8 mouse cellular contexts compared by ENCODE assay signal in the genomic region with DNA sequence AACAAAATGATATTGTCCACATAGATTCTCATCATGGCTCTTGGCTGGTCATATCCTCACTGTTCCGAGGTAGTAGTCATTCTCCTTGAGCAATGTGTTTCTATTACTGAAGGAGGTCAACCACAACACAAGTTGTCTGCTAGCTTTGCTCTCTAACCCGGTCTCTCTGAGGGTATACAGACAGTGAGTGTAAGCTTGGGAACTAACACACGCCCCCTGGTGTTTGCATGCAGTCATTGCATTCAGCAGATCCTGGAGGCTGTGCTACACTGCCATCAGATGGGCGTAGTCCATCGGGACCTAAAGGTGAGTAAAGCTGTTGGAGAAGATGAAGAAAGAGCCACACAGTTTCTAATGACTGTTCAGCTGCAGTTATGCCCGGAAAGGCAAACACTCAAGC.
DNase-seq lines count a peak whose midpoint lies in the region; ATAC-seq lines count a peak whose summit lies in the region.

No protein-coding gene starts in this region.

- peak; percentile 96 for ATAC-seq in common myeloid progenitor, adult 5-6 weeks (replicated peaks; ENCODE audit: low read depth, poor library complexity, severe bottlenecking)
- peak; percentile 98 for ATAC-seq in megakaryocyte progenitor cell, adult 5-6 weeks (replicated peaks; ENCODE audit: poor library complexity)

- peak; percentile 84 for DNase-seq in ZHBTc4 (ENCODE audit: low read depth, low spot score)
- DNase-seq in gastrocnemius, adult 8-10 months (ENCODE audit: low spot score in 2 of 2): peak; percentile 64 to 66
- DNase-seq in induced T-regulatory cell, adult 2 months (ENCODE audit: low read depth): peak; percentile 88
- DNase-seq in left cerebral cortex, adult 8-10 months (ENCODE audit: low spot score in 2 of 2): peak; percentile 36 to 40
- DNase-seq in right cerebral cortex, postnatal 14 days: peak; percentile 33
- DNase-seq in urinary bladder, postnatal 25 days (ENCODE audit: low spot score): peak; percentile 70

Comparison
In these comparisons a context has a peak if more than half of its experiments do, and no peak if none do; other contexts are left out.
1. Peak in every context shown above with its lines: DNase-seq and ATAC-seq.
2. DNase-seq: peak in every context shown above with its lines; median percentile 88 in induced T-regulatory cell, adult 2 months; 84 in ZHBTc4; 70 in urinary bladder, postnatal 25 days; 65 in gastrocnemius, adult 8-10 months; 38 in left cerebral cortex, adult 8-10 months; 33 in right cerebral cortex, postnatal 14 days.